Mouse (Mus musculus) intestine, embryonic 14.5 days (tissue): Measurements from ENCODE around the gene Smoc1. TPM values are rescaled to one million over a fixed set of nuclear protein-coding genes. Genes with fewer than 3 reads are reported as not detected.

ENCODE experiments used
- ATAC-seq: fragments of 200-750 bp; cut with Nextera tagmentation; replicated peaks from 2 replicates; pipeline ENCODE4 v1.8.0; 2017; ENCODE audit warnings: low read depth, moderate number of reproducible peaks, moderate TSS enrichment, moderate library complexity; ENCODE audit not compliant: low FRiP score, low TSS enrichment
- DNase-seq: peaks from one replicate; pipeline ENCODE4 v3.0.0-alpha.2; 2018; ENCODE audit warnings: low spot score
- H3K27ac ChIP-seq: fragments of 300-500 bp; sonication (generic); 2 replicates; pipeline ENCODE4 v1.5.1; 2014; ENCODE audit warnings: low read depth, mild to moderate bottlenecking, control low read depth
- H3K27me3 ChIP-seq: fragments of 300-500 bp; sonication (generic); replicated peaks from 2 replicates; pipeline ENCODE4 v1.6.1; 2014; ENCODE audit warnings: low read length, control low read depth; ENCODE audit not compliant: control insufficient read depth, insufficient read depth
- H3K36me3 ChIP-seq: fragments of 300-500 bp; sonication (generic); 2 replicates; pipeline ENCODE4 v1.6.1; 2014; ENCODE audit warnings: low read length, control low read depth; ENCODE audit not compliant: control insufficient read depth, insufficient read depth
- H3K4me1 ChIP-seq: fragments of 300-500 bp; sonication (generic); replicated peaks from 2 replicates; pipeline ENCODE4 v1.6.1; 2014; ENCODE audit warnings: low read length, control low read depth, mixed read lengths; ENCODE audit not compliant: control insufficient read depth, insufficient read depth
- H3K4me2 ChIP-seq: fragments of 300-500 bp; sonication (generic); 2 replicates; pipeline ENCODE4 v1.6.1; 2014; ENCODE audit warnings: low read length
- H3K4me3 ChIP-seq: fragments of 300-500 bp; sonication (generic); 2 replicates; pipeline ENCODE4 v1.5.1; 2014; ENCODE audit warnings: low read depth, low read length, control low read depth, mixed read lengths
- H3K9ac ChIP-seq: fragments of 300-500 bp; sonication (generic); 2 replicates; pipeline ENCODE4 v1.6.1; 2014; ENCODE audit warnings: mild to moderate bottlenecking, low read length
- H3K9me3 ChIP-seq: fragments of 300-500 bp; sonication (generic); 2 replicates; pipeline ENCODE4 v1.6.1; 2016; ENCODE audit warnings: low read length, control low read depth; ENCODE audit not compliant: control insufficient read depth
- WGBS: fragments of 180-500 bp; shearing (Covaris S2); extraction: QIAGEN DNeasy Blood & Tissue Kit; methylation state at CpG from one replicate; pipeline ENCODE4 v1.1.7; 2014; 5-methylcytosine and 5-hydroxymethylcytosine counted together
- polyA plus RNA-seq: library from polyadenylated mRNA; unstranded; fragments of >200 nt; fragmentation: Nextera tagmentation; extraction: Ambion mirVana; gene quantifications from 2 replicates; pipeline ENCODE4 v1.2.1, GENCODE M21; 2014

The Smoc1 gene
- polyA plus RNA-seq, 1 experiment from 2014 or later, result 10.9 TPM

DNA sequence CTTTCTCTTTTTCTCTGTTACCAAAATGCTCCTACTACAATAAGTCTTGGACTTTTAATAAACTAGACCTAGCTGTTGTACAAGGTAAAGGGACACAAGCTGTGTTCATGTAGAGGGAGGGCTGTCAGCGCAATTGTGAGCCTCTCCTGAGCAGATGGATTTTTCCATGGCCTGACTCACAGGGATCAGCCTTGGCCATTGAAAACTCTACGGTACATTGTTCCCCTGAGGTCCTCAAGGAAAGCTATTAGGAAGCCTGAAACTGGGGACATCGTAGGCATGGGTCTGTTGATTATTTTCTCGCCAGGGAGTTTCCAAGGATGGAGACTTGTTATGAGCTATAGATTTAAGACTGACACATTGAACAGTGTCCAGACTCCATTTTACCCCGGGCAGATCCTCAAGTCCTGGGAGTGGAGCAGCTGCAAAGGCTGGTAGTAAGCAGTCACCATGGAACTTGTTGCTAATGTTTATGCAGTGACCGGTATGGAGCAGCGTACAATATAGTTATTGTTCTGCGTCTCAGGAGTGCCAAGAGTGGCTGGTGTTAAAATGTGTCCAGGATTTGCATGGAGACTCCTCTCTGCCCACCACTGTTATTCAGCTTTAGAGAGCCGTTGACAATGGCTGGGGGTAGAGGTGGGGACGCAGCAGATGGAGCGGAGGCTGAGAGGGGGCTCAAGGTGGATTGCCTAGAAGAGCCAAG, 28.5 kb downstream of the Smoc1 start:
- Histone ChIP-seq H3K4me3 (no peak overlapping the region), H3K36me3 (no peaks in the 10 kb centered on the region), H3K4me1 (peaks cover 4% of the 10 kb centered on the region; the same call in 1 of the 2 replicates), H3K27me3 (no peaks in the 10 kb centered on the region), H3K9me3 (no peaks in the 10 kb centered on the region), H3K27ac (no peak overlapping the region), H3K4me2 (no peak overlapping the region), H3K9ac (no peak overlapping the region)
- 61% methylated on average over 11 of the region's 11 CpGs for WGBS
- no peak for ATAC-seq
- DNase-seq, result no peak

DNA sequence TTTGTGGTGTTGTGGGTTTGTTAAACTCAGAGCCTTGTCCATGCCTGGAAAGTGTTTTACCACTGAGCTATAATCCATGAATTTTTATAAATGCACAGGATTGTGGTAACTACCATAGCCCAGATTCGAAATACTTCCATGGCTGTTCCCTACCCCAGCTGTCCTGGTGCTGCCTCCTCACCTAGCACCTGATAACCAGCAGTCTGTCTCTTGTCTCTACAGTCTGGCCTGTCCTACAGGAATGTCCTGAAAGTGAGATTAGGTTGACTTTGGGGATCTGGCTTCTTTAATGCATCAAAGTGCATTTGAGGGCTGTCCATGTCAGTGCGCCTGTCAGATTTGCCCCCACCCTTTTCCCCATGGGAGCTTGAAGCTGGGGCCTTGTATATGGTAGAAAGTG, 29.2 kb downstream of the Smoc1 start:
- Histone ChIP-seq H3K4me3 (no peak overlapping the region), H3K27ac (no peak overlapping the region), H3K4me1 (peaks cover 4% of the 10 kb centered on the region; the same call in 1 of the 2 replicates), H3K36me3 (no peaks in the 10 kb centered on the region), H3K9ac (no peak overlapping the region), H3K9me3 (no peaks in the 10 kb centered on the region), H3K27me3 (no peaks in the 10 kb centered on the region), H3K4me2 (no peak overlapping the region)
- DNase-seq, result no peak
- WGBS, result 89% methylated on average over 2 of the region's 2 CpGs
- ATAC-seq, result no peak

- Histone ChIP-seq H3K4me2 (no peak overlapping the region), H3K27ac (no peak overlapping the region)
- no peak for ATAC-seq
Measured at GRCm38 (mm10) chr12:81057619-81058018, 31.0 kb downstream of the Smoc1 start.

GRCm38 (mm10) chr12:81058561-81058960, 32.0 kb downstream of the Smoc1 start:
- Histone ChIP-seq H3K27me3 (no peaks in the 10 kb centered on the region), H3K4me1 (peaks cover 4% of the 10 kb centered on the region; the same call in 1 of the 2 replicates), H3K36me3 (no peaks in the 10 kb centered on the region), H3K9ac (no peak overlapping the region), H3K27ac (no peak overlapping the region), H3K4me3 (no peak overlapping the region), H3K9me3 (no peaks in the 10 kb centered on the region), H3K4me2 (no peak overlapping the region)
- ATAC-seq (no peak), DNase-seq (no peak)
- 88% methylated on average over 3 of the region's 3 CpGs for WGBS

More at GRCm38 (mm10) chr12:81057619-81058018, 31.0 kb downstream of the Smoc1 start:
- WGBS, result 74% methylated on average over 4 of the region's 4 CpGs
- peaks cover 4% of the 10 kb centered on the region; the same call in 1 of the 2 replicates for H3K4me1 ChIP-seq
- H3K9me3 ChIP-seq, result no peaks in the 10 kb centered on the region
- no peak overlapping the region for H3K9ac ChIP-seq
- DNase-seq, result no peak
- no peaks in the 10 kb centered on the region for H3K36me3 ChIP-seq
- H3K27me3 ChIP-seq, result no peaks in the 10 kb centered on the region
- H3K4me3 ChIP-seq, result no peak overlapping the region

DNA sequence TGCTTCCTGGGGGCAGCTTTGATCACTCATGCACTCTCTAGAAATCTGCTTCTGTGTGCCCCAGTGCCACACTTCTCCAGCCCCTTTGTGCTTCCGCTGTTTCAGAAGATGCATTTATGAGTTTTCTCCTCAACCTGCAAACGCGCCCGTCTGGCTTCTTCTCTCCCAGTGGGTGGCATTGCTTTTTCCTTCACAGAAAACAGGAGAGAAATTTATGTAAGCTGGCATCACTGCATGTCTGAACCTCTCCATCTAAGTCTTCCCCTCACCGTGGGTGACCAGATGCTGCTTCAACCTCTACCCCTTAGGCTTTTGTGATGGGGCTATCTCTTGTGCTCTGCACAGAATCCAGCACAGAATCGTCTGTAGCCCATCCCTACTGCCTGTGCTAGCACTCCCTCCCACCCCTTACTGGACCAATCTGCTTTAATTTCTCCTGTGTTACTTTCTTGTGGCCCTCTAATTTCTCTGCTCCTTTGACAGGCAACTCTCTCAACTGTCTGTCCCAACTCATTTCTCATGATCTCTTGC, 35.3 kb downstream of the Smoc1 start:
- no peaks in the 10 kb centered on the region for H3K9me3 ChIP-seq
- no peaks in the 10 kb centered on the region for H3K36me3 ChIP-seq
- H3K27ac ChIP-seq, result no peak overlapping the region
- WGBS, result 75% methylated on average over 6 of the region's 6 CpGs
- H3K27me3 ChIP-seq, result no peaks in the 10 kb centered on the region
- H3K4me3 ChIP-seq, result no peak overlapping the region
- no peaks in the 10 kb centered on the region for H3K4me1 ChIP-seq
- ATAC-seq (no peak), DNase-seq (no peak)
- no peak overlapping the region for H3K4me2 ChIP-seq
- no peak overlapping the region for H3K9ac ChIP-seq

- ATAC-seq (no peak), DNase-seq (no peak)
- Histone ChIP-seq H3K4me3 (no peak overlapping the region), H3K4me2 (no peak overlapping the region), H3K27ac (no peak overlapping the region), H3K9ac (no peak overlapping the region), H3K36me3 (no peaks in the 10 kb centered on the region), H3K9me3 (no peaks in the 10 kb centered on the region), H3K27me3 (no peaks in the 10 kb centered on the region), H3K4me1 (no peaks in the 10 kb centered on the region)
- 53% methylated on average over 6 of the region's 6 CpGs for WGBS
Measured at GRCm38 (mm10) chr12:81063336-81063955, 36.8 kb downstream of the Smoc1 start.

- Histone ChIP-seq H3K27ac (no peak overlapping the region), H3K9ac (no peak overlapping the region), H3K27me3 (no peaks in the 10 kb centered on the region), H3K4me1 (no peaks in the 10 kb centered on the region), H3K4me2 (no peak overlapping the region), H3K4me3 (no peak overlapping the region), H3K9me3 (peaks cover 5% of the 10 kb centered on the region; the same call in 1 of the 2 replicates), H3K36me3 (no peaks in the 10 kb centered on the region)
- 93% methylated on average over 2 of the region's 2 CpGs for WGBS
- DNase-seq (no peak), ATAC-seq (no peak)
Measured at GRCm38 (mm10) chr12:81074139-81074538, 47.5 kb downstream of the Smoc1 start.

DNA sequence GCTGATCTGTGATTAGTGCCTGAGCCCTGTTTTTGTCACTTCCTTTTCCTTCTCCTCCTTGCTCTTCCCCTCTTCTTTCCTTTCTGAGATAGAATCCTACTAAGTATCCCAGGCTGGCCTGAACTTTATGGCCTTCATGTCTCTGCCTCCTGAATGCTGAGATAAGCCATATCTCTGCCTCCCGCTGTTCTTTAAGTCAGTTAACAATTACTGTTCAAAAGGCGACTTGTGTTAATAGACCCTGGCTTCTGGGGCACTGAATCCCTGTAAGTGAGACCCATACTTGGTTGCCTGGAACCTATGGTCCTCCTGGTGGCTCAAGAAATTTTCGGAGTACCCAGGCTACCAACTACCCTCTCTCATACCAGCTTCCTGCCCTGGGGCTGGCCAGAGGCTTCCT, 48.3 kb downstream of the Smoc1 start:
- no peaks in the 10 kb centered on the region for H3K4me1 ChIP-seq
- no peak overlapping the region for H3K27ac ChIP-seq
- no peaks in the 10 kb centered on the region for H3K27me3 ChIP-seq
- 70% methylated on average over 3 of the region's 3 CpGs for WGBS
- H3K9ac ChIP-seq, result no peak overlapping the region
- no peak overlapping the region for H3K4me2 ChIP-seq
- peaks cover 7% of the 10 kb centered on the region; the same call in 1 of the 2 replicates for H3K9me3 ChIP-seq
- ATAC-seq, result no peak
- H3K4me3 ChIP-seq, result no peak overlapping the region
- DNase-seq, result no peak
- no peaks in the 10 kb centered on the region for H3K36me3 ChIP-seq
